Mouse (Mus musculus) thymus, postnatal 10 days (tissue): Measurements from ENCODE around the gene Ckmt1.

Experiments used
- DNase-seq, 2 experiments: peaks; one replicate each; pipeline ENCODE4 v3.0.0; 2021; ENCODE audit warnings: low spot score in 2 of 2

The Ckmt1 gene

DNA sequence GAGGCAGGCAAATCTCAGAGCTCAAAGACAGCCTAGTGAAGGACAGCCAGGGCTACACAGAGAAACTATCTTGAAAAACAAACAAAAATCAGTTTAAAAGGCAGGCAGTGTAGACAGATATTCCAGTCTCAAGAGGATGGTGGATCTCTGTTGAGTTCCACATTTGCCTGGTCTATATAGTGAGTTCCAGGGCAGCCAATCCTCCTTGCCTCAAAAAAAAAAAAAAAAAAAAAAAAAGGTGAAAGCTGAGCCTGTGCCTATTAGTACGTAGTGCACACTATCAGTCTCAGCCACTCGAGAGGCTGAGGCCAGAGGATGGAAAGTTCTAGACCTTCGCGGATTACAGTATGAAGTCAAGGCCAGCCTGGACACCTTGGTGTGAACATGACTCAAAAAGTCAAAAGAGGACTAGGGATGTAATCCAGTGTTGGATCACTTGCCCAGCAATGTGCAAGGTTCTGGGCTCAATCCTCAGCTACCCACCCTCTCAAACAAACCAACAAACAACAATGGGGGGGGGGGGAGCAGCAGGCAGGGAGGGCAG, 55.4 kb downstream of the Ckmt1 start:
- DNase-seq: no peak
